Mouse (Mus musculus) ES-E14 (cell line): ENCODE data around the gene Abi1.

Experiments
- CHD2 ChIP-seq: IDR thresholded peaks from 2 replicates; pipeline ENCODE4 v1.6.1; 2014; ENCODE audit warnings: mild to moderate bottlenecking, low read depth, low read length, inconsistent platforms
- ZC3H11A ChIP-seq: IDR thresholded peaks from 2 replicates; pipeline ENCODE4 v1.6.1; 2012; ENCODE audit warnings: low read depth, mild to moderate bottlenecking, inconsistent platforms, low read length, borderline replicate concordance

DNA sequence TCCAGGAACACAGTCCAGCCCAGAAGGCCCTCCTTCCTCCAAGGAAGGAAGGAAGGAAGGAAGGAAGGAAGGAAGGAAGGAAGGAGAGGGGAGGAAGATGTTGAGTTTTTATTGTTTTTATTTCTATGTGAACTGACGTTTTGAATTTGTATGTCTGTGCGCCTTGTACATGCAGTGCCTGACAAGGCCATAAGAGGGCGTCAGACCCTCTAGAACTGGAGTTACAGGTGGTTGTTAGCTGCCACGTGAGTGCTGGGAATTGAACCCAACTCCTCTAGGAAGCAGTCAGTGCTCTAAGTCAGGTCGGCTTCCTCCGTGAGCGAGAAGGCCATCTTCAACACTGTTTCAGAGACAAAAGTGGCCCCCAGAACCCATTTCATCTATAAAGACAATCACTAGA is 32.5 kb downstream of the Abi1 start:
- TF ChIP-seq ZC3H11A: no peak
- TF ChIP-seq CHD2: no peak
